Mouse (Mus musculus) CH12.LX (cell line): Measurements from ENCODE around the gene Heatr4. TPM values are rescaled to one million over a fixed set of nuclear protein-coding genes. Genes with fewer than 3 reads are reported as not detected.
"Not testable (repeated sequence)": the region's sequence is repeated elsewhere in the genome, so short reads cannot be mapped to it uniquely, and the experiment has no call there.

ENCODE experiments used
- DNase-seq: peaks from one replicate; pipeline ENCODE4 v3.0.0-alpha.2; 2013; ENCODE audit errors: extremely low read depth
- H3K27ac ChIP-seq: 2 replicates; pipeline ENCODE4 v1.5.1; 2012; ENCODE audit warnings: low read depth, mild to moderate bottlenecking, control low read depth, moderate library complexity; ENCODE audit not compliant: insufficient read depth
- H3K27me3 ChIP-seq: replicated peaks from 2 replicates; pipeline ENCODE3; 2012; ENCODE audit warnings: inconsistent platforms
- H3K36me3 ChIP-seq, 2 experiments: replicated peaks in 1 of 2; 2 replicates each; pipeline versions ENCODE3 to v1.6.1; 2012; ENCODE audit warnings: inconsistent platforms in 1 of 2, low read length in 1 of 2, mild to moderate bottlenecking in 1 of 2, mixed read lengths in 1 of 2, moderate library complexity in 1 of 2; ENCODE audit not compliant: control insufficient read depth in 1 of 2, insufficient read depth in 1 of 2
- H3K4me1 ChIP-seq, 2 experiments: 2 replicates each; pipeline ENCODE4 v1.6.1; 2012; ENCODE audit warnings: inconsistent platforms in 1 of 2, moderate library complexity in 1 of 2; ENCODE audit not compliant: insufficient read depth in 2 of 2, control insufficient read depth in 1 of 2
- H3K4me2 ChIP-seq: 2 replicates; pipeline ENCODE4 v1.6.1; 2012; ENCODE audit warnings: low read depth, mild to moderate bottlenecking, control low read depth; ENCODE audit not compliant: poor library complexity, insufficient read depth, severe bottlenecking
- H3K4me3 ChIP-seq, 3 experiments: fragments of 150-350 bp in 1 of 3; sonication (generic) in 1 of 3; replicated peaks in 1 of 3; 2 replicates each; pipeline versions ENCODE3 to v1.5.1; 2011 to 2012; ENCODE audit warnings: low read depth in 2 of 3, low read length in 2 of 3, mild to moderate bottlenecking in 2 of 3, moderate library complexity in 2 of 3, control low read depth in 1 of 3, improper control_type of control experiment in 1 of 3, inconsistent platforms in 1 of 3, mixed read lengths in 1 of 3; ENCODE audit not compliant: poor library complexity in 1 of 3
- H3K79me2 ChIP-seq: replicated peaks from 2 replicates; pipeline ENCODE4 v1.6.1; 2012; ENCODE audit warnings: mild to moderate bottlenecking, moderate library complexity; ENCODE audit not compliant: control insufficient read depth, poor library complexity, insufficient read depth, severe bottlenecking; ENCODE audit errors: extremely low read depth
- H3K9ac ChIP-seq: 2 replicates; pipeline ENCODE4 v1.6.1; 2012; ENCODE audit warnings: low read depth, mild to moderate bottlenecking, control low read depth, moderate library complexity; ENCODE audit not compliant: insufficient read depth
- H3K9me3 ChIP-seq: replicated peaks from 2 replicates; pipeline ENCODE3; 2012; ENCODE audit warnings: low read length, inconsistent platforms, mixed read lengths
- CHD1 ChIP-seq: IDR thresholded peaks from 2 replicates; pipeline ENCODE4 v1.6.1; 2012; ENCODE audit warnings: low read depth, low read length, improper control_type of control experiment, inconsistent platforms
- CHD2 ChIP-seq: IDR thresholded peaks from 2 replicates; pipeline ENCODE4 v1.6.1; 2011; ENCODE audit warnings: low read length, improper control_type of control experiment
- CTCF ChIP-seq, 2 experiments: IDR thresholded peaks in 1 of 2; conservative IDR thresholded peaks in 1 of 2; 2 replicates each; pipeline ENCODE4 v1.5.1; 2011 to 2012; ENCODE audit warnings: low read depth in 2 of 2, low read length in 2 of 2, improper control_type of control experiment in 1 of 2, inconsistent platforms in 1 of 2, mild to moderate bottlenecking in 1 of 2, moderate library complexity in 1 of 2
- E2F4 ChIP-seq: IDR thresholded peaks from 2 replicates; pipeline ENCODE4 v1.6.1; 2011; ENCODE audit warnings: low read depth, low read length, improper control_type of control experiment; ENCODE audit not compliant: insufficient replicate concordance
- EP300 ChIP-seq: IDR thresholded peaks from 2 replicates; pipeline ENCODE4 v1.6.1; 2011; ENCODE audit warnings: low read length, improper control_type of control experiment
- IRF4 ChIP-seq: IDR thresholded peaks from 2 replicates; pipeline ENCODE4 v1.6.1; 2014; ENCODE audit warnings: low read depth, mild to moderate bottlenecking, inconsistent platforms, low read length, improper control_type of control experiment
- JUND ChIP-seq: conservative IDR thresholded peaks from 2 replicates; pipeline ENCODE4 v1.6.1; 2011; ENCODE audit warnings: low read depth, low read length, improper control_type of control experiment
- MAFK ChIP-seq: IDR thresholded peaks from 2 replicates; pipeline ENCODE4 v1.6.1; 2011; ENCODE audit warnings: low read length, improper control_type of control experiment; ENCODE audit not compliant: insufficient replicate concordance
- MAZ ChIP-seq: IDR thresholded peaks from 2 replicates; pipeline ENCODE4 v1.6.1; 2012; ENCODE audit warnings: low read depth, mild to moderate bottlenecking, inconsistent platforms, low read length, improper control_type of control experiment, moderate library complexity
- MEF2A ChIP-seq: IDR thresholded peaks from 2 replicates; pipeline ENCODE4 v1.6.1; 2014; ENCODE audit warnings: low read depth, mild to moderate bottlenecking, inconsistent platforms, low read length, improper control_type of control experiment, borderline replicate concordance
- MYC ChIP-seq: IDR thresholded peaks from 2 replicates; pipeline ENCODE4 v1.6.1; 2011; ENCODE audit warnings: low read depth, mild to moderate bottlenecking, improper control_type of control experiment, low read length
- PAX5 ChIP-seq: IDR thresholded peaks from 2 replicates; pipeline ENCODE4 v1.6.1; 2012; ENCODE audit warnings: low read length, inconsistent platforms, mixed read lengths
- POLR2A ChIP-seq: IDR thresholded peaks from 2 replicates; pipeline ENCODE4 v1.6.1; 2011; ENCODE audit warnings: low read depth, mild to moderate bottlenecking, improper control_type of control experiment, low read length
- POLR2AphosphoS2 ChIP-seq: IDR thresholded peaks from 2 replicates; pipeline ENCODE4 v1.6.1; 2011; ENCODE audit warnings: low read depth, low read length, improper control_type of control experiment
- RAD21 ChIP-seq: IDR thresholded peaks from 2 replicates; pipeline ENCODE4 v1.6.1; 2011; ENCODE audit warnings: low read depth, mild to moderate bottlenecking, low read length, improper control_type of control experiment, moderate library complexity
- RCOR1 ChIP-seq: conservative IDR thresholded peaks from 2 replicates; pipeline ENCODE4 v1.6.1; 2012; ENCODE audit warnings: low read depth, mild to moderate bottlenecking, inconsistent platforms, low read length, improper control_type of control experiment
- SIN3A ChIP-seq: IDR thresholded peaks from 2 replicates; pipeline ENCODE4 v1.6.1; 2012; ENCODE audit warnings: low read length, improper control_type of control experiment, inconsistent platforms
- SMC3 ChIP-seq: IDR thresholded peaks from 2 replicates; pipeline ENCODE4 v1.6.1; 2011; ENCODE audit warnings: low read depth, low read length, improper control_type of control experiment
- TBP ChIP-seq: conservative IDR thresholded peaks from 2 replicates; pipeline ENCODE4 v1.6.1; 2011; ENCODE audit warnings: low read depth, low read length, improper control_type of control experiment
- TCF12 ChIP-seq: IDR thresholded peaks from 2 replicates; pipeline ENCODE4 v1.6.1; 2014; ENCODE audit warnings: low read depth, mild to moderate bottlenecking, inconsistent platforms, low read length, improper control_type of control experiment
- USF2 ChIP-seq: conservative IDR thresholded peaks from 2 replicates; pipeline ENCODE4 v1.6.1; 2011; ENCODE audit warnings: low read depth, low read length, improper control_type of control experiment
- ZKSCAN1 ChIP-seq: IDR thresholded peaks from 2 replicates; pipeline ENCODE4 v1.6.1; 2012; ENCODE audit warnings: low read depth, inconsistent platforms, low read length, improper control_type of control experiment, borderline replicate concordance
- ZMIZ1 ChIP-seq: IDR thresholded peaks from 2 replicates; pipeline ENCODE4 v1.6.1; 2012; ENCODE audit warnings: low read depth, mild to moderate bottlenecking, inconsistent platforms, low read length, improper control_type of control experiment
- ZNF384 ChIP-seq: IDR thresholded peaks from 2 replicates; pipeline ENCODE4 v1.6.1; 2012; ENCODE audit warnings: low read depth, low read length, improper control_type of control experiment, inconsistent platforms
- dilution Hi-C: fragments of 300-500 bp; cut with MboI; formaldehyde crosslinking; loops from 2 replicates; pipeline ENCODE4 v1.14.3; 2020; ENCODE audit warnings: low sequenced_read_pairs; ENCODE audit not compliant: extremely low pct_unique_long_range_greater_than_20kb, extremely low pct_ligation_motif_present
- in situ Hi-C: fragments of 300-500 bp; cut with MboI; formaldehyde crosslinking; loops from 3 replicates; pipeline ENCODE4 v1.14.3; 2019; ENCODE audit warnings: low sequenced_read_pairs, low pct_ligation_motif_present, low pct_unique_long_range_greater_than_20kb, mixed read lengths
- polyA plus RNA-seq: library from polyadenylated mRNA; unstranded; fragments of >175 nt; gene quantifications from 2 replicates; pipeline ENCODE4 v1.2.1, GENCODE M21; 2012; ENCODE audit warnings: low read depth; ENCODE audit not compliant: insufficient read length
- total RNA-seq, 2 experiments: library from RNA; depleted of rRNA; stranded (reverse); fragments of 300-350 nt in 1 of 2; fragments of >200 nt in 1 of 2; gene quantifications; 2 replicates each; pipeline ENCODE4 v1.2.3; 2012 to 2014

Gene Heatr4
- total and polyA plus RNA-seq, 3 experiments: not detected

DNA sequence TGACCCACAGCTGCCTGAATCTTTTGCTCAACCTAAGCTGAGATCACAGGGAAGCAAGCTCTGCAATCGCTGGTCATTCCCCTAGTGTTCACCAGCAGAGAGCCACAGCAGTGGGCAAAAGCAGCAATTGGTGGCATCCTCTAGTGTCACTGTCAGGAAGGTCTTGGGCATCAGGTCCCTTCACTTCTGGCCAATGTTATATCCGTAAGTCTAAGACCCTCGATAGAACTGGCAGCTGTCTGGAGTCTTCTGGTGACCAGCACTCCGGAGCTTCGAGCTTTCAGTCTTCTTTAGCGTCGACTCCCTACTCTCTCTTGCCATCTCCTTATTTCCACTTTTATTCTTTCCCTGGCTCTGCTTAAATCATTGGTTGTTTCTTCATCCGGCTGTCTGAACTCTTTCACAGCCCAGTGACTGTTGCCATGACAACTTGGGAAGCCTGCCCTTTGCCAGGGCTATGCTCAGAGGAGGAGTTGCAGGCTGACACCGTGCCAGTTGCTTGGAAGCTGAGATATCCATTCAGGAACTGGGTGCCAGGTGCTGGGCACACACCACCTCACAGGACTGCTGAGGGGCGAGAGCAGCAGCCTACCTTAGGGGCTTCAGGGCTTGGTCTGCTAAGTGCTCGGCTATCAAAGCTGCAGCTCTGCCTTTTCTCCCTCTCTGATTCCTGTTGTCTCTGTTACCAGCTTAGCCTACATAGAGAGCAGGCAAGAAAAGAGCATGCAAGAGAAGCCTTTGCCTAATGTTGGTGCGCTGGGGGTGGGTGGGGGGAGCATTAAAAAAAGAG, 26.8 kb upstream of the Heatr4 start:
- in situ Hi-C loops: no loop called here
- Histone ChIP-seq H3K9me3 (no peaks in the 10 kb centered on the region), H3K9ac (no peak overlapping the region), H3K4me1 (peaks cover 3 to 9% of the 10 kb centered on the region in 2 experiments; a peak in 2 of 4 replicates), H3K4me2 (no peak overlapping the region), H3K4me3 (no peak overlapping the region), H3K36me3 (no peaks in the 10 kb centered on the region), H3K27ac (no peak overlapping the region), H3K79me2 (no peaks in the 10 kb centered on the region), H3K27me3 (no peaks in the 10 kb centered on the region)
- DNase-seq: no peak
- dilution Hi-C loops: no loop called here
- no peak for TF ChIP-seq USF2
- no peak for TF ChIP-seq RAD21
- no peak for TF ChIP-seq CHD1
- no peak for TF ChIP-seq IRF4
- no peak for TF ChIP-seq MYC
- no peak for TF ChIP-seq MAFK
- TF ChIP-seq SMC3: no peak
- TF ChIP-seq ZNF384: no peak
- no peak for TF ChIP-seq ZMIZ1
- TF ChIP-seq POLR2AphosphoS2: no peak
- TF ChIP-seq PAX5: no peak
- TF ChIP-seq CHD2: no peak
- no peak for TF ChIP-seq E2F4
- no peak for TF ChIP-seq TBP
- TF ChIP-seq ZKSCAN1: no peak

DNA sequence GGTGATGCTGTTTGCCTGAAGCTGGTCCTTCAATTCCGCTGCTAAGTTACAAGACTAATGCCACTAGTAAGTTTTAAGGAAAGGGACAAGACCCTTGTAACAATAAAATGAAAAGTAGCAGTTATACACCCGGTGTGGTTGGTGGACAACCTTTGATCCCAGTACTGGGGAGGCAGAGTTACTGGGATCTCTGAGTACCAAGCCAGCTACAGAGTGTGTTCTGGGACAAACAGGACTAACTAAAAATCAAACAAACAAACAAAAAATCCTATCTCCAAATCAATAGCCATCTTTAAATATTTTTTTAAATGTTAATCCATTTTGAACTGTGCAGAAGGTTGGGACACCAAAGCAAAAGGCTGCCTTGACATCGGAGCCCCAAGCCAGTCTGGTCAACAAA, 25.5 kb upstream of the Heatr4 start:
- Histone ChIP-seq H3K4me2 (no peak overlapping the region), H3K27ac (no peak overlapping the region), H3K4me1 (peaks cover 2 to 3% of the 10 kb centered on the region in 2 experiments; a peak in 2 of 4 replicates), H3K9me3 (no peaks in the 10 kb centered on the region), H3K27me3 (no peaks in the 10 kb centered on the region), H3K36me3 (no peaks in the 10 kb centered on the region), H3K79me2 (no peaks in the 10 kb centered on the region), H3K9ac (no peak overlapping the region), H3K4me3 (no peak overlapping the region)
- TF ChIP-seq JUND (no peak), SIN3A (no peak), IRF4 (no peak), MAZ (no peak), MEF2A (no peak), MAFK (no peak), POLR2A (no peak), RCOR1 (no peak), CTCF (conservative IDR thresholded peaks at IDR 0.05 in 1 of 2, IDR thresholded peaks at IDR 0.05 in 1 of 2; ENCODE audit: low read depth in 2 of 2, low read length in 2 of 2) (no peak), MYC (no peak), CHD1 (no peak), TCF12 (no peak), RAD21 (no peak), EP300 (no peak)
- DNase-seq: no peak
- dilution Hi-C loops: no loop called here
- in situ Hi-C loops: no loop called here

GRCm38 (mm10) chr12:84009171-84009965, 24.7 kb upstream of the Heatr4 start, which contains the start of gene Acot1:
Gene Acot1, plus strand, starts transcription at chr12:84009490.
- H3K4me1 ChIP-seq, dilution Hi-C loops: not testable (repeated sequence)

More at GRCm38 (mm10) chr12:84009171-84009965, 24.7 kb upstream of the Heatr4 start, which contains the start of gene Acot1:
- in situ Hi-C loops, H3K27ac ChIP-seq, H3K36me3 ChIP-seq, H3K27me3 ChIP-seq, H3K4me3 ChIP-seq, H3K79me2 ChIP-seq, H3K4me2 ChIP-seq, DNase-seq, H3K9ac ChIP-seq, H3K9me3 ChIP-seq: not testable (repeated sequence)
